Mouse (Mus musculus): ENCODE measurements at regions not wholly inside any gene's neighbourhood (a gene's known extent, or its start where the extent isn't known, plus 50 kb on each side); places are given as distances from the start of the nearest gene placed in this dataset.

DNA sequence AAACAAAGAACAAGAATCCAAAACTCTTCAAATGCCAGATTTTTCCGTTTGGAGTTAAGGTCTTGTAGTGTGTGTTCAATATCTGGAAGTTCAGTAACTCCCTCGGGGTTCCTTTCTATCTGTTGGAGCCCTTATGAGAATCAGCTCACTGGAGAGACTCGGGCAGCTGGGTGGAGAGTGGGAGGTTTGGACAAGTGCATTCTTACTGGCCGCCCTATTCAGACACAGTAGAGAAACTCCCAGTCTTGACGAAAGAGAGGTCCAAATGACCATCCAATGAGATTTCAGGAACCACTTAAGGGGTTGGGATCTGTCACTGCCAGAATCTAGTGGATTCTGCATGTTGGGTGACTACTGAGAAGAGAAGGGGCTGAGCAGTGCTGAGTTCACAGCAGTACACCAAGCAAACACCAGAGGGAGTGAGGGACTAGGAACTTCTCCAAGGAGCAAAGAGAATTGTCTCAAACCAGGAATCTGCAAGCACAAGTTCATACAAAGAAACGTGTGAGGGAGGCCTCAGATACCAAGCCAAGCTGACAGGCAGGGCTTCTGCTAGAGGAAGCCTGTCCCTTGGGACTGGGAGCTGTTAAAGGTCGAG, 310.0 kb upstream of the Magi2 start:
- 48% methylated on average over 7 of the region's 7 CpGs for WGBS
- no peak overlapping the region for H3K4me2 ChIP-seq (ENCODE audit: low read depth)
- no peak overlapping the region for H3K9ac ChIP-seq (ENCODE audit: low read length)
- no peak overlapping the region for H3K27ac ChIP-seq (ENCODE audit: low read depth, low read length)
- no peaks in the 10 kb centered on the region for H3K27me3 ChIP-seq (ENCODE audit: control insufficient read depth, insufficient read depth, low read length)
- H3K4me3 ChIP-seq (ENCODE audit: low read depth, low read length): no peak overlapping the region
- peak; percentile 46 for DNase-seq (ENCODE audit: low spot score)
- no peaks in the 10 kb centered on the region for H3K4me1 ChIP-seq (ENCODE audit: control insufficient read depth, insufficient read depth, low read length)
- H3K36me3 ChIP-seq (ENCODE audit: control insufficient read depth, insufficient read depth, low read length): no peaks in the 10 kb centered on the region
- peak; percentile 67 for ATAC-seq (ENCODE audit: insufficient read depth, low FRiP score, low TSS enrichment)
- no peaks in the 10 kb centered on the region for H3K9me3 ChIP-seq (ENCODE audit: control insufficient read depth, low read length)

DNA sequence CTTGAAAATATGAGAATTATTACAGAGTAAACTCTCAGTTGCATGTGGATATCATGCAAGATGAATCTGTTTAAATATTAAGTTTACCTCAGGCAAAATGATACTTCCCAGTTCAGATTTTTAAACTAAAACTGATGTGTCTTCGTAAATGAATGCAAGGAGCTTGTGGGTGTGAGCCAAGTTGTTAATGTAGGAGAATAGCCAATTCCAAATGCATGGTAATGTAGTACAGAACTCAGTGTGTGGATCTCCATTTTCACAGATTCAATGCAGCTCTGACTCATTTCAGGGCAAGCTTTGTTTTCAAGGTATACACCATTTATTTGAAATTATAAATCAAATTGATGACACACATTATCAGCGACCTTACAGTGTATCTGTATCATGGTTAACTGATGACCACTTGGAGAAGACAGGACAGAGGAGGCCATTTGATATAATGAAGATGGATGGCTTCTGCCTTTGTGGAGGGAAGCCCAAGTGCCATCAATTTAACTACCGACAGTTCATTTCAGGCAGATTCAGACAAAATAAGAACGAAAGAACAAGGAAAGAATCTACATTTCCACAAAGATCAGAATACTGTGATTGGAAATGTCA, 272.9 kb upstream of the Magi2 start:
- Histone ChIP-seq H3K4me3 (ENCODE audit: low read depth, low read length) (no peak overlapping the region), H3K36me3 (ENCODE audit: control insufficient read depth, insufficient read depth, low read length) (no peaks in the 10 kb centered on the region), H3K4me2 (ENCODE audit: low read depth) (no peak overlapping the region), H3K9me3 (ENCODE audit: control insufficient read depth, low read length) (no peaks in the 10 kb centered on the region), H3K9ac (ENCODE audit: low read length) (no peak overlapping the region), H3K27me3 (ENCODE audit: control insufficient read depth, insufficient read depth, low read length) (no peaks in the 10 kb centered on the region), H3K4me1 (ENCODE audit: control insufficient read depth, insufficient read depth, low read length) (no peaks in the 10 kb centered on the region), H3K27ac (ENCODE audit: low read depth, low read length) (no peak overlapping the region)
- WGBS: 70% methylated on average over 4 of the region's 4 CpGs
- ATAC-seq (ENCODE audit: insufficient read depth, low FRiP score, low TSS enrichment) (no peak; the same call in 1 of the 2 replicates), DNase-seq (ENCODE audit: low spot score) (peak; percentile 11)

Data from neural tube, embryonic 11.5 days (tissue).